Mouse (Mus musculus) frontal cortex, postnatal 14 days (tissue): ENCODE measurements around the gene Stxbp2.

Experiments used
- DNase-seq, 2 experiments: peaks; one replicate each; pipeline ENCODE4 v3.0.0; 2022; ENCODE audit warnings: low spot score in 2 of 2

Stxbp2 gene

DNA sequence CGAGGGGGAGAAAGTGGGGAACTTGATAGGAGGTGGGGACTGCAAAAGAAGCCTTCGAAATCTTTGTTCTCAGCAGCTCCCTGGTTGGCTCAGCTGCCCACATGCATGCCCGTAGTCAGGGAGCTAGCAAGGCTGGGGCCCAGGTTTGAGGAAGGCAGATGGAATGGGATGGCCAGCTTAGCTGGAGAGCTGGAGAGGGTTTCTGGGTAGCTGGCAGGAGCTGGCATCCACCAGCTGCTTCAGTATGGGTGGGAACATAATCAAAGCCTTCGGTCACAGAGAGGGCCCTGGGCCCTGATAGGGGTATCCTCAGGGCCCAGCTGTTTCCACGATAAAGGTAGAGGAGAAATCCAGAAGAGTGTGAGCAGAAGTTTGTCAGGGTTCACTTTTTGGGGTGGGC, 51.7 kb downstream of the Stxbp2 start:
- DNase-seq, result no peak

DNA sequence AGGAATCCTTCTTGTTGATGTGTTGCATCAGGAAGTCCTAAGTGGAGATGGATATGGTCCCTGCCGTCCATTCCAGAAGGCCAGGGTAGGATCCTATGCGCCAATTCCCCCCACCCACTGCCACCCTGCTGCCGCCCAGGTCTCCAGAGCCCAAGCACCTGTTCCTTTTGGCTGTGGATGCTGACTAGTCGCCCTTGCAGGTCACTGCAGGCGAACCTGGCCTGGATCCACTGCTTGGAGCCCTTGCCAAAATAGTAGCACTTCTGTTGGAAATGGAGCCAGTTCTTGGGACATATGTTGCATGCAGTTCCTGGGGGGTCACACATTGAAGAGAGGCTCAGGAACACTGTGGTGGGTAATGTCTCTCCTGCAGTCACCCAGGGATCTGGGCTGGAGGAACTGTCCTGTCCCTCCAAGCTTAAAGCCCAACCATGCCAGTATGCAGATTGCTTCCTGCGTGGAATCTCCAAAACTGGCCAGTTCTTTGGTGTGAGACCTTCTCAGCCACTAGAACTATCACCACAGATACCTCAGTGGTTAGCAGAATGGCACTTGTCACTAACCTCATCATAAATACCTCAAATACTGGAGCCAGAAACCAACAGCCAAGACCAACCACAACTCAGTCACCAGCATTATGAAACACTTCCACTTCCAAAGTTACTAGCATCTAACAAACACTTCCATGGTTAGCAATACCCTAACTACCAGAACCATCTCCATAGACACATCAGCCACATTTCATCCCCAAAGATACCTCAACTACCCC, 52.8 kb downstream of the Stxbp2 start:
- no peak for DNase-seq

DNA sequence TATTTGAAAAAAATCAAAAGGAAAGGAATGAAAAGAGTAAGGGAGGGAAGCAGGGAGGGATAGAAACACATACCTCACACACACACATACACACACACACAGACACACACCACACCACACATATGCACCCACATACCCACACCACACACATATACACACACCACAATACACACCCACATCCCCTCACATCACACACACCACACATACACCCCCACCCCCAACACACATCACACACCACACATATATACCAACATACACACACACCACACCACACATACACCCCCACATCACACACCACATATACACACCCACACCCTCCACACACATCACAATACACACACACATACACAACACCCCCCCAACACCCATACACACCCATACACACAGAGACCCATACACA, 53.8 kb downstream of the Stxbp2 start:
- no peak for DNase-seq

DNA sequence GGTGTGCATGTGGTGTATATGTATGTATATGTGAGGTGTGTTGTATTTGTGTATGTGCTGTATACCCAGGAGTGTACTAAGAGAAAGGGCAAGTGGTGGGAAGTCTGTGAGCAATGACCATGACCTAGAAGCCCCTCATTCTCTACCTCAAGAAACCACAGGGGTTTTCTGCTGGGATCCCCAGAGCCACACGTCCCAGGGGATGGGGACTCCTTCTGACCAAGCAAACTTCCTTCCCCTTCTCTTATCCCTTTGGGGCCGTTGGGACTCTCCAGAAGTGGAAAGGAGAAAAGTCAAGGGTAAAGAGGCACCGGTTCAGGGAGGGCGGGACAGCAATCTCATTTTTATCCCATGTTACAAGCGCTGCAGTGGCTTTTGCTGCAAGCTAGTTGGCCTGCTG, 54.7 kb downstream of the Stxbp2 start:
- DNase-seq, result no peak

DNA sequence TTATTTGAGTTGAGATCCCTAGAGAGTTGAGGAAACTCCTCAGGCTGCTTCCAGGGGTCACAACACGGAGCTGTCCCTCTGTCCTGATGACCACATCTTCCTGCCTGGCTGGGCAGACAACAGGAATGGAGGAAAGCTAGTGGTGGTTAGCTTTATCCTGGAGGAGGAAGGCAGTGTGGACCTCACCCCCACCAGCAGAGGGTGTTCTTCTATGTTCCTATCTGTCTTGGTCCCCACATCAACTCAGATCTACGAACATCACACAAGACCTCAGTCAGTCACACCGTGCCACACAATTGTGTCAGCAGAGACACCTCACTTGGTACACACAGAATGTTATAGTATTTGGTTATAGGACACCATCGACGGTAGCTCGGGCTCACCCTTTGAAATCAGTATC, 56.8 kb downstream of the Stxbp2 start:
- no peak for DNase-seq

DNA sequence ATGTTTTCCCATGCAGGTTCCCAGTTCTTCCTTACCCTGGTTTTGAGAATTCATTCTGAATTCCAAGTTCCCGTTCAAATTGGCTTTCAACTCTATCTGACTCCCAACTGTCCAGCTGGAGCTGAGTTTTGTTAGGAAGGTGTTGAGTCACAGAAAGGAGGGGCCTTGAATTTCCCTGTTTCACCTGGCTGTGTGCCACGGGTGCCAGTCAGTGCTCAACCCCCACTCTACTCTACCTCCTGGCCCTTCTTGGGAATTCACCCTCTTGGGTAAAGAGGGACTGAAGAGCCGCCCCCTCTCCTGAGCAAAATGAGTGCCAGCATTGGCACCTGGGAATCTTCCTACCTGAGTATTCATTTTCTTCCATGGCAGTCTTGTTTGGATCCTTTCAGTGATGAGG, 60.0 kb downstream of the Stxbp2 start:
- no peak for DNase-seq
